Mouse (Mus musculus): ENCODE measurements around the gene Akap5.

- TF ChIP-seq CTCF (conservative IDR thresholded peaks at IDR 0.05; ENCODE audit: low read length): peak; percentile 62
- TF ChIP-seq POU5F1 (IDR thresholded peaks at IDR 0.05; ENCODE audit: borderline replicate concordance, low read length): no peak
- no peak for TF ChIP-seq NANOG (IDR thresholded peaks at IDR 0.05; ENCODE audit: borderline replicate concordance, low read length)
Observed at GRCm38 (mm10) chr12:76376649-76377048, 52.0 kb downstream of the Akap5 start.
